ENCODE assay signal across 13 mouse cellular contexts in the genomic region with DNA sequence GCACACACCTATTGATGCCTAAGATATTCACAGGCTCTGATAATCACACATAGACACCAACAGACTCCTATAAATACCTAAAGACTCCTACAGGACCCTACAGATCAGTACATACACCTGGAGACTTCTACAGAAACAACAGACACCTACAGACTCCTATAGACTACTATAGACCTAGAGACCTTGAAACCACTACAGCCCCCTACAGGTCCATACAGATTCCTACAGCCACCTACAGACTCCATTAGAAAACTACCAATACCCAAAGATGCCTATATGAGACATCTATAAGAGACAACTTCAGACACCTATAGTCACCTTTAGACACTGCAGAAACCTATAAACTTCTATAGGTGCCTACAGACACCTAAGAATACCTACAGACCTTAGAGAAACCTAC. TPM values are rescaled to one million over a fixed set of nuclear protein-coding genes. Genes with fewer than 3 reads are reported as not detected.
DNase-seq lines count a peak whose midpoint lies in the region; ATAC-seq and TF ChIP-seq lines count a peak whose summit lies in the region.
"Had no signal": no experiment of that assay in that cellular context is flagged by ENCODE, and none has a peak within 500 bp of the region (broad histone marks: within the 10 kb centered on the region; RNA-seq: fewer than 3 reads in every experiment).

No protein-coding gene starts in this region.

- DNase-seq in heart, postnatal 0 days (ENCODE audit: low spot score): no peak
- no peak for DNase-seq in heart, adult 18-20 months
- DNase-seq in lung, postnatal 36 days: peak; percentile 61
- DNase-seq in lung, adult 18-20 months: no peak
- DNase-seq in NIH3T3 (ENCODE audit: low read depth): peak; percentile 51
- DNase-seq in adrenal gland, postnatal 25 days: no peak
- DNase-seq in right cerebral cortex, adult 18-20 months: no peak
- DNase-seq: layer of hippocampus, postnatal 36 days; liver, embryonic 13.5 days had no signal

- H3K9me3 ChIP-seq in heart, postnatal 0 days (replicated peaks; ENCODE audit: control insufficient read depth, low read length): no peaks in the 10 kb centered on the region
- H3K9me3 ChIP-seq: forebrain, embryonic 12.5 days; heart, embryonic 10.5 days; intestine, embryonic 15.5 days; liver, embryonic 13.5 days had no signal

- no peak overlapping the region for H3K27ac ChIP-seq in heart, postnatal 0 days (ENCODE audit: low read depth)
- H3K27ac ChIP-seq: forebrain, embryonic 12.5 days; heart, embryonic 10.5 days; intestine, embryonic 15.5 days; liver, embryonic 13.5 days had no signal

- no peak for ATAC-seq in heart, postnatal 0 days (ENCODE audit: insufficient read depth, low read depth)
- peak; percentile 64; the same call in 1 of the 2 replicates for ATAC-seq in neutrophil, adult 5-6 weeks (ENCODE audit: extremely low read depth, insufficient number of reproducible peaks, low FRiP score, poor library complexity, severe bottlenecking)
- ATAC-seq: intestine, embryonic 15.5 days had no signal

- H3K36me3 ChIP-seq in heart, postnatal 0 days (replicated peaks; ENCODE audit: control insufficient read depth, insufficient read depth, low read length): no peaks in the 10 kb centered on the region
- H3K36me3 ChIP-seq: forebrain, embryonic 12.5 days; heart, embryonic 10.5 days; intestine, embryonic 15.5 days; liver, embryonic 13.5 days had no signal

- peak; percentile 49 for TF ChIP-seq CTCF in heart, postnatal 0 days (IDR thresholded peaks at IDR 0.05; ENCODE audit: low read depth)

- 0 out of 2 replicates have a peak, but pooled peaks cover 10% of the 10 kb centered on the region for H3K27me3 ChIP-seq in heart, postnatal 0 days (ENCODE audit: control insufficient read depth, insufficient read depth, low read length)

- no peak for TF ChIP-seq EP300 in heart, postnatal 0 days (IDR thresholded peaks at IDR 0.05; ENCODE audit: low read depth)

- no peaks in the 10 kb centered on the region for H3K4me1 ChIP-seq in heart, postnatal 0 days (ENCODE audit: control insufficient read depth, insufficient read depth)
- H3K4me1 ChIP-seq: forebrain, embryonic 12.5 days; heart, embryonic 10.5 days; intestine, embryonic 15.5 days; liver, embryonic 13.5 days had no signal

- no peak overlapping the region for H3K9ac ChIP-seq in heart, postnatal 0 days (replicated peaks; ENCODE audit: low read depth, low read length)
- H3K9ac ChIP-seq: forebrain, embryonic 12.5 days; intestine, embryonic 15.5 days; liver, embryonic 13.5 days had no signal

- H3K4me2 ChIP-seq in heart, postnatal 0 days (ENCODE audit: low read depth, low read length): no peak overlapping the region
- H3K4me2 ChIP-seq: forebrain, embryonic 12.5 days; intestine, embryonic 15.5 days; liver, embryonic 13.5 days had no signal

- H3K4me3 ChIP-seq in heart, postnatal 0 days (ENCODE audit: low read depth, low read length): no peak overlapping the region
- H3K4me3 ChIP-seq: forebrain, embryonic 12.5 days; heart, embryonic 10.5 days; intestine, embryonic 15.5 days; liver, embryonic 13.5 days had no signal

RNA-seq across cellular contexts. Expression of a gene that starts 14.4 kb away (rescaled TPM):
- total RNA-seq in heart, postnatal 0 days (2014; rRNA removed; ENCODE audit: low replicate concordance): 24.6 and 47.6 TPM in 2 replicates
- polyA plus RNA-seq in heart, postnatal 0 days (2015; fragmentation: Nextera tagmentation; extraction: Ambion mirVana): 73.7 and 77.9 TPM in 2 replicates
- 10 to 100 TPM; 91.0 to 93.4 TPM for total RNA-seq in heart, adult 18-20 months (2021)
- total RNA-seq in neutrophil, adult 5-6 weeks (2017): 8.3 and 12.2 TPM in 2 replicates
- total RNA-seq in adrenal gland, postnatal 25 days (2021): 100 and 129 TPM in 2 replicates

RNA-seq across cellular contexts. Expression of a gene that starts 41.5 kb away (rescaled TPM):
- not detected in 2 replicates for total RNA-seq in heart, postnatal 0 days (2014; rRNA removed; ENCODE audit: low replicate concordance)
- polyA plus RNA-seq in heart, postnatal 0 days (2015; fragmentation: Nextera tagmentation; extraction: Ambion mirVana): 0.07 and 0.08 TPM in 2 replicates
- total RNA-seq in heart, adult 18-20 months (2021): under 1 TPM; 0.17 to 0.21 TPM
- not detected in 2 replicates for total RNA-seq in neutrophil, adult 5-6 weeks (2017)
- 0.43 and 1.2 TPM in 2 replicates for total RNA-seq in adrenal gland, postnatal 25 days (2021)

RNA-seq across cellular contexts. Expression of a gene that starts 48.2 kb away (rescaled TPM):
- 6.6 and 7.8 TPM in 2 replicates for total RNA-seq in heart, postnatal 0 days (2014; rRNA removed; ENCODE audit: low replicate concordance)
- 3.3 and 3.8 TPM in 2 replicates for polyA plus RNA-seq in heart, postnatal 0 days (2015; fragmentation: Nextera tagmentation; extraction: Ambion mirVana)
- total RNA-seq in heart, adult 18-20 months (2021): 1 to 10 TPM; 1.9 to 2.2 TPM
- 2.5 and 2.6 TPM in 2 replicates for total RNA-seq in neutrophil, adult 5-6 weeks (2017)
- 1.4 TPM in 1 of 2 replicates, not detected in the other for total RNA-seq in adrenal gland, postnatal 25 days (2021)

RNA-seq across cellular contexts. Expression of a gene that starts 52.2 kb away (rescaled TPM):
- not detected in 2 replicates for total RNA-seq in heart, postnatal 0 days (2014; rRNA removed; ENCODE audit: low replicate concordance)
- polyA plus RNA-seq in heart, postnatal 0 days (2015; fragmentation: Nextera tagmentation; extraction: Ambion mirVana): 0.45 and 0.70 TPM in 2 replicates
- total RNA-seq in heart, adult 18-20 months (2021): under 1 TPM in 1 of 2 experiments, not detected in 1; 0.51 TPM
- total RNA-seq in neutrophil, adult 5-6 weeks (2017): 2.2 TPM in 1 of 2 replicates, not detected in the other
- 1.5 TPM in 1 of 2 replicates, not detected in the other for total RNA-seq in adrenal gland, postnatal 25 days (2021)

RNA-seq across cellular contexts. Expression of a gene that starts 55.2 kb away (rescaled TPM):
- total RNA-seq in heart, postnatal 0 days (2014; rRNA removed; ENCODE audit: low replicate concordance): 88.5 and 91.5 TPM in 2 replicates
- 27.1 and 30.5 TPM in 2 replicates for polyA plus RNA-seq in heart, postnatal 0 days (2015; fragmentation: Nextera tagmentation; extraction: Ambion mirVana)
- 10 to 100 TPM; 61.9 to 64.3 TPM for total RNA-seq in heart, adult 18-20 months (2021)
- 148 and 149 TPM in 2 replicates for total RNA-seq in neutrophil, adult 5-6 weeks (2017)
- total RNA-seq in adrenal gland, postnatal 25 days (2021): 120 and 128 TPM in 2 replicates

Comparison
In these comparisons a context has a peak if more than half of its experiments do, and no peak if none do; other contexts are left out.
1. DNase-seq: peak in lung, postnatal 36 days (single experiment) and NIH3T3 (single experiment); none in heart, postnatal 0 days (single experiment), heart, adult 18-20 months (0 of 2), lung, adult 18-20 months (0 of 2), adrenal gland, postnatal 25 days (single experiment) and right cerebral cortex, adult 18-20 months (single experiment).